Mouse (Mus musculus) midbrain, embryonic 11.5 days (tissue): ENCODE measurements around the gene Tctex1d2. TPM values are rescaled to one million over a fixed set of nuclear protein-coding genes. Genes with fewer than 3 reads are reported as not detected.

Source experiments
- ATAC-seq: fragments of 200-750 bp; cut with Nextera tagmentation; 2 replicates; pipeline ENCODE4 v1.8.0; 2017; ENCODE audit warnings: moderate TSS enrichment, moderate library complexity; ENCODE audit not compliant: low FRiP score
- DNase-seq: peaks from one replicate; pipeline ENCODE4 v3.0.0; 2015; ENCODE audit warnings: low spot score; ENCODE audit errors: missing footprints
- H3K27ac ChIP-seq: fragments of 300-500 bp; sonication (generic); 2 replicates; pipeline ENCODE4 v1.5.1; 2014; ENCODE audit warnings: low read depth, low read length
- H3K27me3 ChIP-seq: fragments of 300-500 bp; sonication (generic); 2 replicates; pipeline ENCODE4 v1.6.1; 2014; ENCODE audit warnings: mild to moderate bottlenecking, low read length, moderate library complexity, mixed read lengths; ENCODE audit not compliant: control insufficient read depth, insufficient read depth
- H3K36me3 ChIP-seq: fragments of 300-500 bp; sonication (generic); 2 replicates; pipeline ENCODE4 v1.6.1; 2014; ENCODE audit warnings: mild to moderate bottlenecking, low read length, moderate library complexity, mixed read lengths; ENCODE audit not compliant: control insufficient read depth, insufficient read depth
- H3K4me1 ChIP-seq: fragments of 300-500 bp; sonication (generic); 2 replicates; pipeline ENCODE4 v1.6.1; 2014; ENCODE audit warnings: low read length; ENCODE audit not compliant: control insufficient read depth, insufficient read depth
- H3K4me2 ChIP-seq: fragments of 300-500 bp; sonication (generic); 2 replicates; pipeline ENCODE4 v1.6.1; 2014; ENCODE audit warnings: mild to moderate bottlenecking, moderate library complexity
- H3K4me3 ChIP-seq: fragments of 300-500 bp; sonication (generic); 2 replicates; pipeline ENCODE4 v1.5.1; 2014; ENCODE audit warnings: low read depth, low read length
- H3K9ac ChIP-seq: fragments of 300-500 bp; sonication (generic); 2 replicates; pipeline ENCODE4 v1.6.1; 2014; ENCODE audit warnings: low read length
- H3K9me3 ChIP-seq: fragments of 300-500 bp; sonication (generic); 2 replicates; pipeline ENCODE4 v1.6.1; 2016; ENCODE audit warnings: low read length; ENCODE audit not compliant: control insufficient read depth
- WGBS: fragments of 180-500 bp; shearing (Covaris S2); extraction: QIAGEN DNeasy Blood & Tissue Kit; methylation state at CpG from one replicate; pipeline ENCODE4 v1.1.7; 2014; 5-methylcytosine and 5-hydroxymethylcytosine counted together
- polyA plus RNA-seq: library from polyadenylated mRNA; unstranded; fragments of >200 nt; fragmentation: Nextera tagmentation; extraction: Ambion mirVana; gene quantifications from 2 replicates; pipeline ENCODE4 v1.2.1, GENCODE M21; 2014

The Tctex1d2 gene
- polyA plus RNA-seq, 1 experiment from 2014 or later = 32.7 TPM

DNA sequence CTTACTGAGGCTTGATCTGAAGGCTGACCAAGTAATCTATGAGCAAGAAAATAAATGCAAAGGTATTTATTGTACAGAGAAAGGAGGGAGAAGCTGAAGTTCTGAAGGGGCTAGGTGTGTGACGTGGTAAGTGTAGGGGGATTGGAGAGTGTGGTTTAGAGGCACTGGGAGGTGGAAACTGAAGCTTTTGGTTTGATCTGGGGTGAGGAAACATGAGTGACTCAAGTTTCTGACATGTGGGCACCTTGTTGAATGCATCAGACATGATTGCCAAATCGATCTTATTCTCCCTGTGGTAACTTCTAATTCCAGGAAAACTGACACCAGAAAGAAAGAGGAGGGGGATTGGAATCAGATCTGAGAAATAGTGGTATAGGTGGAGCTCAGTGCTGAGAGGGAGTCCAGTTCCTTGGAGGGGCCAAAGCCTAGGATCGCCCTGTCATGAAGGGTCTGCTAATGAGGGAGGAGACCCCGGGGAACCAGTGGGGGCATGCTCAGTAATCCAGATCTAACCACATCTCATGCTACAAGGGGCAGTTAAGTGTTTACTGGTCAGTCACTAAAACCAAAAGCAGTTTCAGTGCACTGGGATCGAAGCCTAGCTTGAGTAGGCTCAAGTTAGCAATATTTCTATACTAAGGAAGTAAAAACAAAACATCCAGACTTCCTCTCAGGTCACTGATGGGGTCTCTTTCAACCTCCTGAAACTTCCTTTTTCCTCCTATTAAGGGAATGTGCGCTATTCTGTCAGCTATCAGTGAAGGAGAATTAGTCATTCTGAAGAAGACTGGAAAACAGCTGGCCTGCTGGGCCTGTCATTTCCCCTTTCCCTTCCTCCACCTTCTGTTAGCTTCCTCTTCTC is 23.6 kb upstream of the Tctex1d2 start:
- H3K4me2 ChIP-seq = no peak overlapping the region
- no peaks in the 10 kb centered on the region for H3K4me1 ChIP-seq
- no peak overlapping the region for H3K4me3 ChIP-seq
- ATAC-seq = no peak
- H3K9ac ChIP-seq = no peak overlapping the region
- no peaks in the 10 kb centered on the region for H3K36me3 ChIP-seq
- no peaks in the 10 kb centered on the region for H3K27me3 ChIP-seq
- no peaks in the 10 kb centered on the region for H3K9me3 ChIP-seq
- WGBS = 78% methylated on average over 6 of the region's 6 CpGs
- H3K27ac ChIP-seq = no peak overlapping the region
- DNase-seq = peak; percentile 73

DNA sequence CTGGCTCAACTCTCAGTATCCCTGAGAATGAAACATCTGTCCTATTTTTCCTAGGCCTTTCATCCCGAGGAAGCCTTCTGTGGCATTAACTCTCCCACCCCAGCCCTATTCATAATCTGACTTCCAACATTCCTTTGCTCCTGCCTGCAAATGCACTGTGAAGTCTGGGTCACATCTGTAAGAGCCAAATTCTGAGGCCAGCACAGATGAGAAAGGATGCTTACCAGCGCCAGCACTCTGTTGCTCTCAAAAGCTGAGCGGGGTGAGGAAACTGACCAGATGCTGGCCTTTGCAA is 23.0 kb upstream of the Tctex1d2 start:
- H3K27ac ChIP-seq = no peak overlapping the region
- H3K36me3 ChIP-seq = no peaks in the 10 kb centered on the region
- H3K4me3 ChIP-seq = no peak overlapping the region
- no peaks in the 10 kb centered on the region for H3K4me1 ChIP-seq
- H3K27me3 ChIP-seq = no peaks in the 10 kb centered on the region
- H3K4me2 ChIP-seq = no peak overlapping the region
- WGBS = 55% methylated on average over 3 of the region's 3 CpGs
- ATAC-seq = no peak
- no peak overlapping the region for H3K9ac ChIP-seq
- DNase-seq = peak; percentile 82
- H3K9me3 ChIP-seq = no peaks in the 10 kb centered on the region

DNA sequence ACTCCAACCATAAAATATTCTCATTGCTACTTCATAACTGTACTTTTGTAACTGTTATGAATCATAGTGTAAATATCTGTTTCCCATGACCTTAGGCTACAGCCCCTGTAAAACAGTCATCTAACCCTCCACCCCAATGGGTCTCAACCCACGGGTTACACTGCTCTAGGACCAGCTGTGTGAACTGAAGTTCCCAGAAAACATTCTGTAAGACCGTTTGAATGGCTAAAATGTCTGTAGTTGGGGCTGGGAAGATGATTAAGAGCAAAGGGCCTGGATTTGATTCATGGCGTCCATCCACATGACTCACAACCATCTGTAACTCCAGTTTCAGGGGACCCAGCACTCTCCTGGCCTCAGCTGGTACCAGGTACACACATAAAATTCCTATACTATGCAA is 21.3 kb upstream of the Tctex1d2 start:
- Histone ChIP-seq H3K9me3 (no peaks in the 10 kb centered on the region), H3K4me2 (no peak overlapping the region), H3K4me3 (no peak overlapping the region), H3K4me1 (no peaks in the 10 kb centered on the region), H3K27ac (no peak overlapping the region), H3K27me3 (no peaks in the 10 kb centered on the region), H3K9ac (no peak overlapping the region), H3K36me3 (no peaks in the 10 kb centered on the region; the same call in 1 of the 2 replicates)
- 82% methylated on average over 3 of the region's 3 CpGs for WGBS
- ATAC-seq (no peak), DNase-seq (no peak)

DNA sequence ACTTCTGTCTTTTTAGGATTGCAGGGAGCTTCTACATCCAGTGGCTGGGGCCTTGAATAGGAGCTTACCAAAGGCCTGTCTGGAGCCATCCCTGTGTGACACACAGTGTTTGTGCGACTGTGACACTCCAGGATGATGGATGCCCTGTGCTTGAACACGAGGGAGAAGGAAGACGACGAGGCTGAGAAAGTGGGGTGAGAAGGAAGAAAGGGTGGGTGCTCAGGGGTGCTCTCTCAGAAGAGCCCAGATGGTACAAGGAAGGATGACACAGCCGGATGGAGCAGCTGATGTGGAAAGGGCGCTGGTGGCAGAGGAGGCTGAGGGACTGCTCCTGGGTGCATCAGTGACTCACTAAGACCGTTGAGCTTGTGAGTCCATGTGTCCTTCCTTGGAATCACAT is 19.2 kb upstream of the Tctex1d2 start, which contains the start of gene Tm4sf19:
TSS of gene Tm4sf19 (plus strand) at position 240 of the 400 bp plus-strand sequence.
- Histone ChIP-seq H3K9ac (no peak within 1 kb of the TSS), H3K27ac (no peak within 1 kb of the TSS), H3K9me3 (no peaks in the 10 kb centered on the region), H3K4me3 (no peak within 1 kb of the TSS), H3K36me3 (no peaks in the 10 kb centered on the region; the same call in 1 of the 2 replicates), H3K4me1 (no peaks in the 10 kb centered on the region), H3K4me2 (no peak within 1 kb of the TSS), H3K27me3 (no peaks in the 10 kb centered on the region)
- DNase-seq = peak; percentile 47
- ATAC-seq = no peak
- 91% methylated on average over 7 of the region's 7 CpGs for WGBS

DNA sequence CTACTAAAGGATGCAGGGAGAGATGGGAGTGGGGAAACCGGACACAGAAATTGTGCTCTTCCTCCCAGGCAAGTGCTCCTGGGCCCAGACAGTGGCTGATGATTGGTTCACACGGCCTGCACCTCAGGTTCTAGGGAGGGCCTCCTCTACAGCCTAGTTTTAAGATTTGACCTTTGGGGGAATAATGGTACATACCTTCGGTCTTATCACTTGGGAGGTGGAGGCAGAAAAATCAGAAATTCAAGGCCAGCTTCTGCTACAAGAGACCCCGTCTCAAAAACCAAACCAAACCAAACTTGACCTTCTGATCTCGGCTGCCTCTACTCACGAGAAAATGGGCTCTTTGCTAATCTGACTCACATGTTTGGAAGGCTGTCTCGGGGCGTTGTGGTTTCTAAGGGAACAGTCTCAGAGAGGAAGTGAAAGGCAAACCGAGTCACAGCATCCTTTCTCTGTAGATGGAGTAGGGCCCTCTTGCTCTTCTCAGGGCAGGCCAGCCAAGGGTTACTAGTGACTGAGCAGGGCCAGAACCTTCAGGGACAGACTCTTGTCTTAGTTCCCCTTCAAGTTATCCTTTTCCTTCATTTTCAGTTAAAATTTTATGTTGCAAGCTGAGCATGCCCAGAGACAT is 18.1 kb upstream of the Tctex1d2 start:
- Histone ChIP-seq H3K27ac (no peak overlapping the region), H3K4me3 (no peak overlapping the region), H3K4me2 (no peak overlapping the region), H3K9ac (no peak overlapping the region), H3K9me3 (no peaks in the 10 kb centered on the region), H3K4me1 (no peaks in the 10 kb centered on the region), H3K36me3 (no peaks in the 10 kb centered on the region; the same call in 1 of the 2 replicates), H3K27me3 (no peaks in the 10 kb centered on the region)
- peak; percentile 39 for DNase-seq
- WGBS = 82% methylated on average over 9 of the region's 9 CpGs
- ATAC-seq = no peak

DNA sequence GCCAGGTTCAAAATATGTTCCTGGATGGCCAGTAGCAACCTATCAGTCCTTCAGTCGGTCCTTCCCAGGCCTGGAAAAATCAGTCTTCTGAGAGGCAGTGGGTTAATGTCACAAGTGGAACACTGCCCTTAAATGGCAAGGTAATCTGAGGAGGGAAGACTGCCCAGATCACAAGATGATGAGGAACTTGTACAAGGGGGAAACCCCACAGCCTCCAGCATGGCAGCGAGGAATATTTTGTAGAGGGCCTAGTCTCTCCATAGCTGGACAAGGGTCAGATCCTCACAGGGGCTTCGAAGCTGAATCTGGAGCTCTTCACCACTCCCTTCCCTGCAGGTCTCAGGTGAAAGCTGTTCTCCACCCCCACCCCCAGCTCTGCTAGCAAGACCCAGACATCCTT is 16.7 kb upstream of the Tctex1d2 start:
- Histone ChIP-seq H3K4me1 (no peaks in the 10 kb centered on the region), H3K4me2 (no peak overlapping the region), H3K27me3 (no peaks in the 10 kb centered on the region), H3K9ac (no peak overlapping the region), H3K4me3 (no peak overlapping the region), H3K9me3 (no peaks in the 10 kb centered on the region), H3K27ac (no peak overlapping the region), H3K36me3 (no peaks in the 10 kb centered on the region; the same call in 1 of the 2 replicates)
- ATAC-seq (no peak), DNase-seq (peak; percentile 54)
- 86% methylated on average over 3 of the region's 3 CpGs for WGBS

DNA sequence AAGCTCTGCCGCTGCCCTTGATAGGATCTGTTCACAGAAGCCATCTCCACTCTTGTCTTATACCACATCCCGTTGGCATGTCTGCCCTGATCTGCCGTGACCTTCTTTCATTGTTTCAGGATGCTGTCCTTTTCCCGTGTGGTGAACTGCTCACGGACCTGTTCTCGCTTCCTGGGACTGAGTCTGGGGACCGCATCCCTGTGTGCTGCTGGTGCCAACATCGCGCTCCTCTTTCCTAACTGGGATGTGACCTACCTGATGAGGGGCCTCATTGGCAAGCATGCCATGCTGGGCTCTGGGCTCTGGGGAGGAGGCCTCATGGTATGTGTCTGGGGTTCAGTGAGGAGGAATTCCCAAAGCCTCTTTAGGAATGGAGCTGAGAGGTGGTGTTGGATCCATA is 13.8 kb upstream of the Tctex1d2 start:
- Histone ChIP-seq H3K4me1 (no peaks in the 10 kb centered on the region), H3K36me3 (no peaks in the 10 kb centered on the region; the same call in 1 of the 2 replicates), H3K27ac (no peak overlapping the region), H3K9me3 (no peaks in the 10 kb centered on the region), H3K27me3 (no peaks in the 10 kb centered on the region), H3K4me2 (no peak overlapping the region), H3K9ac (no peak overlapping the region), H3K4me3 (no peak overlapping the region)
- WGBS = 88% methylated on average over 9 of the region's 9 CpGs
- ATAC-seq = no peak
- DNase-seq = peak; percentile 70

DNA sequence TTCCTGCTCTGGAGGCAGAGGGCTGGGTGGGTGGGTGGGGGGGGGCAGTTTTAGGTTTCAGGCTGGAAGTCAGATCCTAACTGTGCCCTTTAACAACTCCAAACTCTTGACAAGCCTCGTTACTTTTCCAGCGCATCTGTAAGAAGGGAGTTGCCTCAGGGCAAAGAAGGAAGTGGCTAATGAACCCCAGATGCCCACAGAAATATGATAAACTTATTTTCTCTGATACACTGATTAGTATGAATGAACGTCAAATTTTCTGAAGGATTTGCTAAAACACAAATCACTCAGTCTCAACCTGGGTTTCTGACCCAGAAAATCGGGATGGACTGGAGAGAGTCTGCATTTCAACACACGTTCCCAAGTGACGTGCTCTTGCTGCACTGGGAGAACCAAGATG is 12.8 kb upstream of the Tctex1d2 start:
- 81% methylated on average over 6 of the region's 6 CpGs for WGBS
- H3K27me3 ChIP-seq = no peaks in the 10 kb centered on the region
- no peak overlapping the region for H3K9ac ChIP-seq
- H3K9me3 ChIP-seq = no peaks in the 10 kb centered on the region
- H3K27ac ChIP-seq = no peak overlapping the region
- H3K36me3 ChIP-seq = no peaks in the 10 kb centered on the region; the same call in 1 of the 2 replicates
- DNase-seq (peak; percentile 26), ATAC-seq (no peak)
- H3K4me1 ChIP-seq = no peaks in the 10 kb centered on the region
- H3K4me2 ChIP-seq = no peak overlapping the region
- H3K4me3 ChIP-seq = no peak overlapping the region

DNA sequence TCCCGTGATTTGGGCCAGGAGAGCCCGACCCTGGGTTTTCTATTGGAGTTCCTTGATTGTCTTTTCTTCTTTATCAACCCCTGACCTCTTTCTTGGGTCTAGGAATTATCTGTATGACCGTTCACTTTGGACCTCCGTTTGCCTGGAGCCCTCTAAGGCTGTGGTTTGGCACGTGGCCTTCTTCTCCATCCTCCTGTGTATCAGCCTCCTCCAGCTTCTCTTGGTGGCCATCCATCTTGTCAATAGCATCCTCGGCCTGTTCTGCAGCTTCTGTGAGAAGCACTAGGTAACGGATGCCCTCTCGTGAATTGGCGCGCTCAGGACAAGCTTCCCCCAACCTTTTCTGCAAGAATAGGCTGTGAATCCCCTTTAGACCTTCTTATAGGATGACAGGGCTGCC is 11.8 kb upstream of the Tctex1d2 start:
- Histone ChIP-seq H3K9ac (no peak overlapping the region), H3K9me3 (no peaks in the 10 kb centered on the region), H3K4me1 (no peaks in the 10 kb centered on the region), H3K4me3 (no peak overlapping the region), H3K27ac (no peak overlapping the region), H3K27me3 (no peaks in the 10 kb centered on the region), H3K4me2 (no peak overlapping the region), H3K36me3 (no peaks in the 10 kb centered on the region)
- 83% methylated on average over 10 of the region's 10 CpGs for WGBS
- DNase-seq (no peak), ATAC-seq (no peak)
